31 mouse cellular contexts compared by ENCODE assay signal in genomic region chr12:13698834-13699233, GRCm38 (mm10).
A peak's percentile ranks its signal among the peaks of the same experiment; 100 is the strongest.
DNase-seq lines count a peak whose midpoint lies in the region; ATAC-seq and TF ChIP-seq lines count a peak whose summit lies in the region.
"Had no signal": no experiment of that assay in that cellular context is flagged by ENCODE, and none has a peak within 500 bp of the region (broad histone marks: within the 10 kb centered on the region; RNA-seq: fewer than 3 reads in every experiment).

No protein-coding gene starts in this region.

- ATAC-seq in kidney, postnatal 0 days (replicated peaks; ENCODE audit: low FRiP score, low read depth) = no peak
- ATAC-seq: activated CD4-positive, CD25-positive, alpha-beta regulatory T cell, adult 4 months; forebrain, embryonic 13.5 days; forebrain, embryonic 16.5 days; hindbrain, embryonic 16.5 days had no signal

- TF ChIP-seq CTCF in kidney, postnatal 0 days (IDR thresholded peaks at IDR 0.05; ENCODE audit: low read depth) = no peak
- TF ChIP-seq CTCF in cortical plate, adult 2 months (IDR thresholded peaks at IDR 0.05; ENCODE audit: extremely low read depth, insufficient read depth, low read length) = no peak

- H3K4me2 ChIP-seq in kidney, postnatal 0 days (ENCODE audit: low read length) = no peak overlapping the region
- H3K4me2 ChIP-seq: embryonic facial prominence, embryonic 13.5 days; forebrain, embryonic 13.5 days; heart, embryonic 12.5 days; heart, embryonic 15.5 days; hindbrain, embryonic 13.5 days had no signal

- H3K9ac ChIP-seq in kidney, postnatal 0 days (ENCODE audit: low read depth, low read length) = no peak overlapping the region
- H3K9ac ChIP-seq: embryonic facial prominence, embryonic 13.5 days; forebrain, embryonic 13.5 days; heart, embryonic 12.5 days; heart, embryonic 15.5 days; hindbrain, embryonic 13.5 days had no signal

- peak; percentile 15 for DNase-seq in kidney, postnatal 0 days (ENCODE audit: low spot score)
- DNase-seq in kidney, postnatal 4 days = no peak
- DNase-seq in right cerebral cortex, adult 18-20 months = peak; percentile 11
- no peak for DNase-seq in right cerebral cortex, postnatal 4 days
- DNase-seq in Muller cell, postnatal 12 days (ENCODE audit: inconsistent ontology term) = peak; percentile 49
- DNase-seq in adrenal gland, adult 2 months = no peak
- no peak for DNase-seq in MN1 (ENCODE audit: low spot score)
- DNase-seq: adrenal gland, postnatal 10 days; adrenal gland, postnatal 36 days; B cell, adult 2 months; cerebellum, adult 11 months; cerebellum, adult 2 months; cerebellum, adult 9-11 months; cerebellum, postnatal 25 days; embryo, embryonic 11 days; gastrocnemius, postnatal 25 days; heart, postnatal 36 days had no signal

- no peak overlapping the region for H3K4me3 ChIP-seq in kidney, postnatal 0 days (replicated peaks; ENCODE audit: low read depth, low read length)
- H3K4me3 ChIP-seq in cortical plate, adult 2 months (ENCODE audit: insufficient read depth, low read length) = no peak overlapping the region
- H3K4me3 ChIP-seq: embryonic facial prominence, embryonic 10.5 days; embryonic facial prominence, embryonic 13.5 days; erythroblast, embryonic 14.5 days; forebrain, embryonic 13.5 days; heart, embryonic 12.5 days; heart, embryonic 15.5 days; hindbrain, embryonic 10.5 days; hindbrain, embryonic 13.5 days had no signal

- no peaks in the 10 kb centered on the region for H3K36me3 ChIP-seq in kidney, postnatal 0 days (ENCODE audit: insufficient read depth, low read length)
- H3K36me3 ChIP-seq: embryonic facial prominence, embryonic 10.5 days; embryonic facial prominence, embryonic 13.5 days; G1E; heart, embryonic 12.5 days; heart, embryonic 15.5 days; hindbrain, embryonic 10.5 days; hindbrain, embryonic 13.5 days had no signal

- no peaks in the 10 kb centered on the region for H3K4me1 ChIP-seq in kidney, postnatal 0 days (replicated peaks; ENCODE audit: insufficient read depth, low read length)
- peaks cover 6% of the 10 kb centered on the region for H3K4me1 ChIP-seq in cortical plate, adult 2 months (ENCODE audit: control insufficient read depth, insufficient read depth, low read length)
- H3K4me1 ChIP-seq: embryonic facial prominence, embryonic 10.5 days; embryonic facial prominence, embryonic 13.5 days; forebrain, embryonic 13.5 days; hindbrain, embryonic 10.5 days; hindbrain, embryonic 13.5 days had no signal

- no peaks in the 10 kb centered on the region for H3K27me3 ChIP-seq in kidney, postnatal 0 days (ENCODE audit: insufficient read depth, low read length)
- H3K27me3 ChIP-seq: CH12.LX; embryonic facial prominence, embryonic 13.5 days; forebrain, embryonic 13.5 days; heart, embryonic 12.5 days; heart, embryonic 15.5 days; hindbrain, embryonic 13.5 days had no signal

- 50% methylated on average over 4 of the region's 4 CpGs for WGBS in kidney, postnatal 0 days

- TF ChIP-seq POLR2A in cortical plate, adult 2 months (IDR thresholded peaks at IDR 0.05; ENCODE audit: extremely low read depth, insufficient read depth, low read length) = no peak

- no peaks in the 10 kb centered on the region for H3K9me3 ChIP-seq in kidney, postnatal 0 days (replicated peaks; ENCODE audit: low read length)
- H3K9me3 ChIP-seq: embryonic facial prominence, embryonic 10.5 days; embryonic facial prominence, embryonic 13.5 days; forebrain, embryonic 13.5 days; G1E; heart, embryonic 12.5 days; heart, embryonic 15.5 days; hindbrain, embryonic 10.5 days; hindbrain, embryonic 13.5 days had no signal

- no peak overlapping the region for H3K27ac ChIP-seq in kidney, postnatal 0 days
- peak overlapping the region; percentile 28; the same call in 1 of the 2 replicates for H3K27ac ChIP-seq in cortical plate, adult 2 months (ENCODE audit: insufficient read depth, low read length)
- H3K27ac ChIP-seq: embryonic facial prominence, embryonic 10.5 days; embryonic facial prominence, embryonic 13.5 days; forebrain, embryonic 13.5 days; heart, embryonic 15.5 days; hindbrain, embryonic 10.5 days; hindbrain, embryonic 13.5 days had no signal

Comparison
In these comparisons a context has a peak if more than half of its experiments do, and no peak if none do; other contexts are left out.
1. DNase-seq: peak in kidney, postnatal 0 days (single experiment), right cerebral cortex, adult 18-20 months (single experiment) and Muller cell, postnatal 12 days (single experiment); none in kidney, postnatal 4 days (0 of 2), right cerebral cortex, postnatal 4 days (single experiment), adrenal gland, adult 2 months (single experiment) and MN1 (single experiment).